Mouse (Mus musculus): ENCODE results near the gene Strada. TPM values are rescaled to one million over a fixed set of nuclear protein-coding genes. Genes with fewer than 3 reads are reported as not detected.

The Strada gene
- polyA plus RNA-seq, 1 experiment from 2014 or later, result 9.9 TPM

DNA sequence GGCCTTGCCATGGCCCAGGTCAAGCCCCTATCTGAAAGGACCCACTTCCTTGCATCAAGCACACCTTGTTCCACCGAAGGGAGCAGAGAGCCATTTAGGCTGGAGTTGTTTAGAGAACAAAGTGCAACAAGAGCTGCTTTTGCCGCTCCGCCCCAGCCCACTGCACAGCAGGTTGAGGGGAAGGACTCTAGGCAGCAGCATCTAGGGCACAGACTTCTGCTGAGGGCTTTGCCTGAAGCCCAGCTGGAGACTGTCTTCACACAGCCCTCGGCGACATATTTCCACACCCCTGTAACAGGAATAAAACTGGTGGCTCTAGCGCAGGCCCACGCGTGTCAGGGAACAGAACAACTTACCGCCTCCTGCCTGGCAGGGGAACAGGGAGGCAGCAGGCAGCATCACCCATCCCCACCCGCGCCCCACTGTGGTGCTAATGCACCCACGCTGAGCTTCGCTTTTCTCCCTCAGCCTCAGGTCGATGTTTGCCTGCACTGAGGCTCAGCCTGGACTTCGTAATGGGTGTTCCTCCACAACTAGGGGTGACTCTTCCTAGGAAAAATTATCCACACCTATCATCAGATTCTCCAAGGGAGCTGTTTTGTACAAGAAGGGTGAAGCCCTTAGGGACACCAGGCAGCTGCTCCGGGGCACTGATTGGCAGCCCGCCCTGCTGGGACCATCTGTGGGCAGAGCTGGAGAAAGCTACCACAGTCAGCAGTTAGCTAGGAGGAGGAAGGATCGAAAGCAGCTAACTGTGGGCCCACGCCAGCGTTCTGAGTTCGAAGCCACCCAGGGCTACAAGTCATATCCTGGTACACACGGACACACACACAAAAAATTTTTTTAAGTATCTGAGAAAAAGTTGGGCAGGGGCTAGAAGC, 40.9 kb downstream of the Strada start, which contains the start of the genes Gm10840 and Limd2:
Gene Gm10840, plus strand, starts transcription at position 10 of the 881 bp plus-strand sequence.
Gene Limd2, minus strand, starts transcription at position 20 of the 881 bp plus-strand sequence.
- WGBS, result 35% methylated on average over 22 of the region's 22 CpGs
- H3K4me2 ChIP-seq (replicated peaks; ENCODE audit: low read depth), result peak within 1 kb of the TSS; percentile 92
- ATAC-seq (ENCODE audit: low FRiP score, low TSS enrichment) (no peak; the same call in 1 of the 2 replicates), DNase-seq (ENCODE audit: low spot score) (no peak)
- H3K9me3 ChIP-seq (ENCODE audit: control insufficient read depth, low read length), result no peaks in the 10 kb centered on the region
- H3K9ac ChIP-seq (ENCODE audit: low read length), result peak within 1 kb of the TSS; percentile 83
- H3K27ac ChIP-seq (replicated peaks), result peak within 1 kb of the TSS; percentile 88
- H3K4me1 ChIP-seq (replicated peaks; ENCODE audit: control insufficient read depth, insufficient read depth), result 0 out of 2 replicates have a peak, but pooled peaks cover 2% of the 10 kb centered on the region
- TF ChIP-seq CTCF (IDR thresholded peaks at IDR 0.05; ENCODE audit: low read depth) (no peak), EP300 (optimal IDR thresholded peaks at IDR 0.05) (no peak)
- no peaks in the 10 kb centered on the region for H3K27me3 ChIP-seq (ENCODE audit: control insufficient read depth, insufficient read depth, low read length)
- H3K4me3 ChIP-seq (ENCODE audit: low read depth, low read length), result peak within 1 kb of the TSS; percentile 69
- peaks cover 2% of the 10 kb centered on the region for H3K36me3 ChIP-seq (ENCODE audit: control insufficient read depth, insufficient read depth, low read length)

DNA sequence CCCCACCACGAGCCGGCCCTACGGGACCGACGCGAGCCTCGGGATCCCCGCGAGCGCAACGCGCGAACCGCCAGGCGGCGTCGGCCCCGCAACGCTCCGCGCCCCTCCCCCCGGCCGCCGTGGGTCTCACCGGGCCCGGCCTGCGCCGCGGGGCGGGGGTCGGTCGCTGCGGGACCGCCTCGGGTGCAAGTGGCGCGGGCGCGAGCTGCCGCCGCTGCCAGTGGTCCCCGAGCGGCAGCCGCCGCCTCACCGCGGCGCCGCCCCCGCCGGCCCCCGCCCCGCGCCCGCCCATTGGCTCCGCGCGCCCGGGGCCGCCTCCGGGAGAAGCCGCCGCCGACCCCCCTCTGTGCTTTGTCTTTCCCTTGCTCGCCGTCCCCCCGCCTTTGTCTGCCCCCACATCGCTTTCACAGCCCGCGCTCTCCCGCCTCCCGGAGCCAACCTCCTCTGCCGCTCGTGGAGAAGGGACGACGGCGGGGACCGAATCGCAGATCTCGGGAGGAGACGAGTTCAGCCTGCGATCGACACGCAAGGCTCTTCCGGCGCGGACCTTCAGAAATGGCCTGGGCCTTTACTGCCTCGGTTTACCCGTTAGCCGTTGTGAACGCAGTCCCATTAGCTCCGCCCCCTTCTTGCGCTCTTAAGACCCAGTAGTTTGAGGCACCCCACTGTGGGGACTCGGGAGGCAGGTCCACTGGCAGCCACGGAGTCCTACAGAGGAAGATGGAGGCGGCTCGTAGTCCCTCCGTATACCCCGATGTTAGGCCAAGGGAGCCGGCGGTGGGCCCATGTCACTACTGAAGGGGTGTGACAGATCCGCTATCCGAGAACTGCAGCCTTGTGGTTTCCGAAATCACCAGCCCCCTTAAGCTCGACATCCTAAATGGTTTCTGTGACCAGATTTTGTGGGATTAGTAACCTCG, 41.8 kb downstream of the Strada start:
- DNase-seq (ENCODE audit: low spot score) (peak; percentile 66), ATAC-seq (ENCODE audit: low FRiP score, low TSS enrichment) (peak; percentile 35)
- TF ChIP-seq EP300 (optimal IDR thresholded peaks at IDR 0.05) (no peak), CTCF (IDR thresholded peaks at IDR 0.05; ENCODE audit: low read depth) (peak; percentile 36; the same call in 1 of the 2 replicates)
- H3K27ac ChIP-seq (replicated peaks), result peak overlapping the region; percentile 88
- WGBS, result under 1% methylated on average over 67 of the region's 106 CpGs
- H3K4me3 ChIP-seq (ENCODE audit: low read depth, low read length), result peak overlapping the region; percentile 69
- 0 out of 2 replicates have a peak, but pooled peaks cover 2% of the 10 kb centered on the region for H3K4me1 ChIP-seq (replicated peaks; ENCODE audit: control insufficient read depth, insufficient read depth)
- H3K27me3 ChIP-seq (ENCODE audit: control insufficient read depth, insufficient read depth, low read length), result no peaks in the 10 kb centered on the region
- peaks cover 5% of the 10 kb centered on the region for H3K36me3 ChIP-seq (ENCODE audit: control insufficient read depth, insufficient read depth, low read length)
- peak overlapping the region; percentile 92 for H3K4me2 ChIP-seq (replicated peaks; ENCODE audit: low read depth)
- no peaks in the 10 kb centered on the region for H3K9me3 ChIP-seq (ENCODE audit: control insufficient read depth, low read length)
- H3K9ac ChIP-seq (ENCODE audit: low read length), result peak overlapping the region; percentile 83

GRCm38 (mm10) chr11:106159216-106159920, 42.6 kb downstream of the Strada start:
- H3K27me3 ChIP-seq (ENCODE audit: control insufficient read depth, insufficient read depth, low read length), result no peaks in the 10 kb centered on the region
- DNase-seq (ENCODE audit: low spot score) (peak; percentile 55), ATAC-seq (ENCODE audit: low FRiP score, low TSS enrichment) (peak; percentile 59)
- peak overlapping the region; percentile 92 for H3K4me2 ChIP-seq (replicated peaks; ENCODE audit: low read depth)
- 3% methylated on average over 25 of the region's 25 CpGs for WGBS
- H3K4me1 ChIP-seq (replicated peaks; ENCODE audit: control insufficient read depth, insufficient read depth), result 0 out of 2 replicates have a peak, but pooled peaks cover 2% of the 10 kb centered on the region
- peak overlapping the region; percentile 69 for H3K4me3 ChIP-seq (ENCODE audit: low read depth, low read length)
- TF ChIP-seq CTCF (IDR thresholded peaks at IDR 0.05; ENCODE audit: low read depth) (no peak), EP300 (optimal IDR thresholded peaks at IDR 0.05) (no peak)
- peak overlapping the region; percentile 88 for H3K27ac ChIP-seq (replicated peaks)
- H3K9ac ChIP-seq (ENCODE audit: low read length), result peak overlapping the region; percentile 83
- H3K36me3 ChIP-seq (ENCODE audit: control insufficient read depth, insufficient read depth, low read length), result peaks cover 7% of the 10 kb centered on the region
- H3K9me3 ChIP-seq (ENCODE audit: control insufficient read depth, low read length), result no peaks in the 10 kb centered on the region

DNA sequence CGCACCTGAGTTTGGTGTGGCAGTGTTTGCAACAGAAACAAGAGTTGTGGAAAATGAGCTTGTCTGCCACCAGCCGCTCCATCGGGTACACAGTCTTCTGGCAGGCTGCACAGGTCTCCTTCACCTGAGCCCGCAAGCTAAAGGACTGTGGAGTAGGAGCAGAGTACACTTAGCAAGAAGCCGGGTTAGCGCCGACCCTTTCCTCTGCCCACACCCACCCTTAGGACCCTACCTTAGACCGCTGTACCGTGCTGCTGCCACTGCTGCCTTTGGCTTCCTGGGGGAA, 43.1 kb downstream of the Strada start:
- 40% methylated on average over 8 of the region's 9 CpGs for WGBS
- Histone ChIP-seq H3K9ac (ENCODE audit: low read length) (peak overlapping the region; percentile 83), H3K36me3 (ENCODE audit: control insufficient read depth, insufficient read depth, low read length) (peaks cover 11% of the 10 kb centered on the region)

More for the DNA sequence above, 43.1 kb downstream of the Strada start:
- no peak for TF ChIP-seq EP300 (optimal IDR thresholded peaks at IDR 0.05)
- Histone ChIP-seq H3K9me3 (ENCODE audit: control insufficient read depth, low read length) (no peaks in the 10 kb centered on the region), H3K4me1 (replicated peaks; ENCODE audit: control insufficient read depth, insufficient read depth) (0 out of 2 replicates have a peak, but pooled peaks cover 2% of the 10 kb centered on the region), H3K27ac (replicated peaks) (peak overlapping the region; percentile 88), H3K4me2 (replicated peaks; ENCODE audit: low read depth) (peak overlapping the region; percentile 92), H3K27me3 (ENCODE audit: control insufficient read depth, insufficient read depth, low read length) (no peaks in the 10 kb centered on the region), H3K4me3 (ENCODE audit: low read depth, low read length) (peak overlapping the region; percentile 69)
- DNase-seq (ENCODE audit: low spot score) (no peak), ATAC-seq (ENCODE audit: low FRiP score, low TSS enrichment) (peak; percentile 27)

Data from stomach, postnatal 0 days (tissue).